Mouse (Mus musculus): Measurements from ENCODE around the gene Fbxo3.
"Not testable (repeated sequence)": the region's sequence is repeated elsewhere in the genome, so short reads cannot be mapped to it uniquely, and the experiment has no call there.

The Fbxo3 gene

GRCm38 (mm10) chr2:104027458-104028138, at the start of gene Fbxo3:
Gene Fbxo3 (plus strand): TSS chr2:104027721.
- in situ Hi-C loops (cut with MboI; ENCODE audit: low sequenced_read_pairs), result no loop called here

- in situ Hi-C loops (cut with MboI; ENCODE audit: low sequenced_read_pairs), result no loop called here
Observed at GRCm38 (mm10) chr2:103982250-103982649, 45.3 kb upstream of the Fbxo3 start.

GRCm38 (mm10) chr2:103983146-103983545, 44.4 kb upstream of the Fbxo3 start:
- in situ Hi-C loops (cut with MboI; ENCODE audit: low sequenced_read_pairs), result no loop called here

GRCm38 (mm10) chr2:103987595-103987994, 39.9 kb upstream of the Fbxo3 start:
- in situ Hi-C loops (cut with MboI; ENCODE audit: low sequenced_read_pairs), result not testable (repeated sequence)

GRCm38 (mm10) chr2:103989724-103990123, 37.8 kb upstream of the Fbxo3 start:
- in situ Hi-C loops (cut with MboI; ENCODE audit: low sequenced_read_pairs), result loop anchor here (10.0 kb wide), 1 partner anchor 435 kb away; no protein-coding TSS in a partner anchor

- in situ Hi-C loops (cut with MboI; ENCODE audit: low sequenced_read_pairs), result loop anchor here (10.0 kb wide), 1 partner anchor 437 kb away; no protein-coding TSS in a partner anchor
Observed at GRCm38 (mm10) chr2:103991303-103991702, 36.2 kb upstream of the Fbxo3 start.

GRCm38 (mm10) chr2:103992162-103992561, 35.4 kb upstream of the Fbxo3 start:
- in situ Hi-C loops (cut with MboI; ENCODE audit: low sequenced_read_pairs), result loop anchor here (10.0 kb wide), 1 partner anchor 437 kb away; no protein-coding TSS in a partner anchor

- in situ Hi-C loops (cut with MboI; ENCODE audit: low sequenced_read_pairs), result loop anchor here (10.0 kb wide), 1 partner anchor 438 kb away; no protein-coding TSS in a partner anchor
Observed at GRCm38 (mm10) chr2:103992618-103993332, 34.7 kb upstream of the Fbxo3 start.

- in situ Hi-C loops (cut with MboI; ENCODE audit: low sequenced_read_pairs), result no loop called here
Observed at GRCm38 (mm10) chr2:104001076-104001475, 26.4 kb upstream of the Fbxo3 start.

- in situ Hi-C loops (cut with MboI; ENCODE audit: low sequenced_read_pairs), result no loop called here
Observed at GRCm38 (mm10) chr2:104001861-104002260, 25.7 kb upstream of the Fbxo3 start.

GRCm38 (mm10) chr2:104002711-104003413, 24.7 kb upstream of the Fbxo3 start:
- in situ Hi-C loops (cut with MboI; ENCODE audit: low sequenced_read_pairs), result no loop called here

GRCm38 (mm10) chr2:104007793-104008519, 19.6 kb upstream of the Fbxo3 start:
- in situ Hi-C loops (cut with MboI; ENCODE audit: low sequenced_read_pairs), result no loop called here

- in situ Hi-C loops (cut with MboI; ENCODE audit: low sequenced_read_pairs), result not testable (repeated sequence)
Observed at GRCm38 (mm10) chr2:104008853-104009252, 18.7 kb upstream of the Fbxo3 start.

- in situ Hi-C loops (cut with MboI; ENCODE audit: low sequenced_read_pairs), result no loop called here
Observed at GRCm38 (mm10) chr2:104023096-104023495, 4.4 kb upstream of the Fbxo3 start.

- in situ Hi-C loops (cut with MboI; ENCODE audit: low sequenced_read_pairs), result no loop called here
Observed at GRCm38 (mm10) chr2:104024656-104025055, 2.9 kb upstream of the Fbxo3 start.

GRCm38 (mm10) chr2:104028139-104028723, 710 bp downstream of the Fbxo3 start, which contains the start of gene 4931422A03Rik:
Gene 4931422A03Rik (minus strand): TSS chr2:104028361.
- in situ Hi-C loops (cut with MboI; ENCODE audit: low sequenced_read_pairs), result no loop called here

- in situ Hi-C loops (cut with MboI; ENCODE audit: low sequenced_read_pairs), result no loop called here
Observed at GRCm38 (mm10) chr2:104029074-104029473, 1.6 kb downstream of the Fbxo3 start.

- in situ Hi-C loops (cut with MboI; ENCODE audit: low sequenced_read_pairs), result no loop called here
Observed at GRCm38 (mm10) chr2:104030381-104030780, 2.9 kb downstream of the Fbxo3 start.

- in situ Hi-C loops (cut with MboI; ENCODE audit: low sequenced_read_pairs), result no loop called here
Observed at GRCm38 (mm10) chr2:104032056-104032455, 4.5 kb downstream of the Fbxo3 start.

GRCm38 (mm10) chr2:104034832-104035472, 7.4 kb downstream of the Fbxo3 start:
- in situ Hi-C loops (cut with MboI; ENCODE audit: low sequenced_read_pairs), result no loop called here
